ENCODE assay signal across 21 mouse cellular contexts in genomic region chr3:98782181-98782868, GRCm38 (mm10). TPM values are rescaled to one million over a fixed set of nuclear protein-coding genes. Genes with fewer than 3 reads are reported as not detected.
"Had no signal": no experiment of that assay in that cellular context is flagged by ENCODE, and none has a peak within 500 bp of the region (broad histone marks: within the 10 kb centered on the region; RNA-seq: fewer than 3 reads in every experiment).

No protein-coding gene starts in this region.

- DNase-seq: layer of hippocampus, postnatal 36 days; liver, embryonic 13.5 days; lung, embryonic 14.5 days; retina, postnatal 1 day; right cerebral cortex, postnatal 25 days; spleen, adult 18-20 months; thymus, postnatal 25 days had no signal

- H3K4me2 ChIP-seq: kidney, embryonic 15.5 days; liver, embryonic 13.5 days; lung, embryonic 14.5 days; midbrain, embryonic 12.5 days; neural tube, embryonic 13.5 days; stomach, embryonic 15.5 days had no signal

- H3K27ac ChIP-seq: hindbrain, postnatal 0 days; kidney, embryonic 15.5 days; left cerebral cortex, adult 2 months; liver, embryonic 13.5 days; macrophage; midbrain, embryonic 12.5 days; neural tube, embryonic 13.5 days; stomach, embryonic 15.5 days had no signal

- ATAC-seq: hindbrain, postnatal 0 days; inflammation-experienced regulatory T-cells, adult 6 months; lung, postnatal 0 days; midbrain, embryonic 16.5 days had no signal

- H3K36me3 ChIP-seq: kidney, embryonic 15.5 days; liver, embryonic 13.5 days; midbrain, embryonic 12.5 days; neural tube, embryonic 13.5 days; stomach, embryonic 15.5 days had no signal

- H3K4me3 ChIP-seq: kidney, embryonic 15.5 days; left cerebral cortex, adult 2 months; liver, embryonic 13.5 days; midbrain, embryonic 12.5 days; myocyte; neural tube, embryonic 13.5 days; stomach, embryonic 15.5 days had no signal

- H3K4me1 ChIP-seq: kidney, embryonic 15.5 days; liver, embryonic 13.5 days; midbrain, embryonic 12.5 days; neural tube, embryonic 13.5 days; stomach, embryonic 15.5 days had no signal

- H3K9ac ChIP-seq: kidney, embryonic 15.5 days; liver, embryonic 13.5 days; lung, embryonic 14.5 days; midbrain, embryonic 12.5 days; neural tube, embryonic 13.5 days; stomach, embryonic 15.5 days had no signal

- H3K27me3 ChIP-seq: kidney, embryonic 15.5 days; liver, embryonic 13.5 days; midbrain, embryonic 12.5 days; neural tube, embryonic 13.5 days; stomach, embryonic 15.5 days had no signal

- H3K9me3 ChIP-seq: kidney, embryonic 15.5 days; liver, embryonic 13.5 days; midbrain, embryonic 12.5 days; neural tube, embryonic 13.5 days; stomach, embryonic 15.5 days had no signal

RNA-seq across cellular contexts. Expression of gene Hsd3b3, which starts 19.4 kb away (rescaled TPM):
- polyA plus RNA-seq: limb, embryonic 11.5 days; lung, embryonic 14.5 days; lung, postnatal 0 days; macrophage; myocyte; thymus, postnatal 0 days had no signal

RNA-seq across cellular contexts. Expression of gene Hsd3b6, which starts 31.9 kb away (rescaled TPM):
- polyA plus RNA-seq: hindbrain, postnatal 0 days; inflammation-experienced regulatory T-cells, adult 6 months; lung, postnatal 0 days; macrophage; myocyte had no signal

RNA-seq across cellular contexts. Expression of gene Hsd3b2, which starts 58.0 kb away (rescaled TPM):
- polyA plus RNA-seq: hindbrain, postnatal 0 days; inflammation-experienced regulatory T-cells, adult 6 months; limb, embryonic 14.5 days; liver, embryonic 13.5 days; lung, embryonic 14.5 days; lung, postnatal 0 days; macrophage; midbrain, embryonic 12.5 days; midbrain, embryonic 16.5 days; myocyte; neural tube, embryonic 13.5 days; thymus, postnatal 0 days had no signal
